Mouse (Mus musculus): ENCODE measurements around the gene Slx1b. TPM values are rescaled to one million over a fixed set of nuclear protein-coding genes. Genes with fewer than 3 reads are reported as not detected.
A peak's percentile ranks its signal among the peaks of the same experiment; 100 is the strongest.
"Not testable (repeated sequence)": the region's sequence is repeated elsewhere in the genome, so short reads cannot be mapped to it uniquely, and the experiment has no call there.

The Slx1b gene
- 9.5 and 12.3 TPM in 2 replicates for polyA plus RNA-seq (2015; fragmentation: Nextera tagmentation; extraction: Ambion mirVana)

GRCm38 (mm10) chr7:126695631-126696207 lies at the start of gene Slx1b:
Gene Slx1b (minus strand): TSS chr7:126695784.
- WGBS: under 1% methylated on average over 40 of the region's 40 CpGs
- ATAC-seq (ENCODE audit: low FRiP score, low TSS enrichment): peak; percentile 97
- H3K4me3 ChIP-seq (ENCODE audit: low read length): peak within 1 kb of the TSS; percentile 87
- peak within 1 kb of the TSS; percentile 87 for H3K9ac ChIP-seq (replicated peaks; ENCODE audit: low read length)
- no peaks in the 10 kb centered on the region for H3K9me3 ChIP-seq (ENCODE audit: low read length)
- peaks cover 18% of the 10 kb centered on the region for H3K4me1 ChIP-seq (ENCODE audit: insufficient read depth, low read length)
- peak within 1 kb of the TSS; percentile 91 for H3K4me2 ChIP-seq (replicated peaks; ENCODE audit: low read depth, low read length)
- peak within 1 kb of the TSS; percentile 97 for H3K27ac ChIP-seq (ENCODE audit: low read length)
- H3K27me3 ChIP-seq (ENCODE audit: insufficient read depth, low read length): no peaks in the 10 kb centered on the region
- peaks cover 13% of the 10 kb centered on the region; the same call in 1 of the 2 replicates for H3K36me3 ChIP-seq (ENCODE audit: insufficient read depth, low read length)

GRCm38 (mm10) chr7:126741964-126742482 lies 46.4 kb upstream of the Slx1b start:
- WGBS: 89% methylated on average over 13 of the region's 13 CpGs
- ATAC-seq (ENCODE audit: low FRiP score, low TSS enrichment): no peak
- H3K36me3 ChIP-seq (ENCODE audit: insufficient read depth, low read length): no peaks in the 10 kb centered on the region

GRCm38 (mm10) chr7:126741452-126741851 lies 45.9 kb upstream of the Slx1b start:
- Histone ChIP-seq H3K9ac (replicated peaks; ENCODE audit: low read length) (no peak overlapping the region), H3K27me3 (ENCODE audit: insufficient read depth, low read length) (no peaks in the 10 kb centered on the region), H3K27ac (ENCODE audit: low read length) (no peak overlapping the region), H3K9me3 (ENCODE audit: low read length) (no peaks in the 10 kb centered on the region), H3K36me3 (ENCODE audit: insufficient read depth, low read length) (no peaks in the 10 kb centered on the region), H3K4me3 (ENCODE audit: low read length) (no peak overlapping the region), H3K4me2 (replicated peaks; ENCODE audit: low read depth, low read length) (no peak overlapping the region), H3K4me1 (ENCODE audit: insufficient read depth, low read length) (no peaks in the 10 kb centered on the region)
- 91% methylated on average over 5 of the region's 5 CpGs for WGBS
- ATAC-seq (ENCODE audit: low FRiP score, low TSS enrichment): no peak

More at GRCm38 (mm10) chr7:126741964-126742482, 46.4 kb upstream of the Slx1b start:
- no peak overlapping the region for H3K9ac ChIP-seq (replicated peaks; ENCODE audit: low read length)
- no peaks in the 10 kb centered on the region for H3K27me3 ChIP-seq (ENCODE audit: insufficient read depth, low read length)
- no peak overlapping the region for H3K4me2 ChIP-seq (replicated peaks; ENCODE audit: low read depth, low read length)
- no peak overlapping the region for H3K4me3 ChIP-seq (ENCODE audit: low read length)
- H3K27ac ChIP-seq (ENCODE audit: low read length): no peak overlapping the region
- H3K4me1 ChIP-seq (ENCODE audit: insufficient read depth, low read length): no peaks in the 10 kb centered on the region
- no peaks in the 10 kb centered on the region for H3K9me3 ChIP-seq (ENCODE audit: low read length)

GRCm38 (mm10) chr7:126740977-126741376 lies 45.4 kb upstream of the Slx1b start:
- Histone ChIP-seq H3K9ac (replicated peaks; ENCODE audit: low read length) (no peak overlapping the region), H3K27me3 (ENCODE audit: insufficient read depth, low read length) (no peaks in the 10 kb centered on the region), H3K4me1 (ENCODE audit: insufficient read depth, low read length) (no peaks in the 10 kb centered on the region), H3K9me3 (ENCODE audit: low read length) (no peaks in the 10 kb centered on the region), H3K36me3 (ENCODE audit: insufficient read depth, low read length) (no peaks in the 10 kb centered on the region), H3K4me2 (replicated peaks; ENCODE audit: low read depth, low read length) (no peak overlapping the region), H3K27ac (ENCODE audit: low read length) (no peak overlapping the region), H3K4me3 (ENCODE audit: low read length) (no peak overlapping the region)
- 61% methylated on average over 5 of the region's 5 CpGs for WGBS
- no peak for ATAC-seq (ENCODE audit: low FRiP score, low TSS enrichment)

- H3K9me3 ChIP-seq (ENCODE audit: low read length): no peaks in the 10 kb centered on the region
- H3K27ac ChIP-seq (ENCODE audit: low read length): no peak overlapping the region
- H3K4me3 ChIP-seq (ENCODE audit: low read length): no peak overlapping the region
- no peak overlapping the region for H3K4me2 ChIP-seq (replicated peaks; ENCODE audit: low read depth, low read length)
- H3K27me3 ChIP-seq (ENCODE audit: insufficient read depth, low read length): no peaks in the 10 kb centered on the region
- H3K4me1 ChIP-seq (ENCODE audit: insufficient read depth, low read length): no peaks in the 10 kb centered on the region
- no peak for ATAC-seq (ENCODE audit: low FRiP score, low TSS enrichment)
- WGBS: 82% methylated on average over 13 of the region's 13 CpGs
- H3K36me3 ChIP-seq (ENCODE audit: insufficient read depth, low read length): no peaks in the 10 kb centered on the region
- no peak overlapping the region for H3K9ac ChIP-seq (replicated peaks; ENCODE audit: low read length)
Measured at GRCm38 (mm10) chr7:126740132-126740735, 44.6 kb upstream of the Slx1b start.

GRCm38 (mm10) chr7:126739551-126739950 lies 44.0 kb upstream of the Slx1b start:
- ATAC-seq (ENCODE audit: low FRiP score, low TSS enrichment): no peak
- no peak overlapping the region for H3K27ac ChIP-seq (ENCODE audit: low read length)
- H3K4me3 ChIP-seq (ENCODE audit: low read length): no peak overlapping the region
- no peak overlapping the region for H3K4me2 ChIP-seq (replicated peaks; ENCODE audit: low read depth, low read length)
- H3K4me1 ChIP-seq (ENCODE audit: insufficient read depth, low read length): no peaks in the 10 kb centered on the region
- no peaks in the 10 kb centered on the region for H3K27me3 ChIP-seq (ENCODE audit: insufficient read depth, low read length)
- H3K9me3 ChIP-seq (ENCODE audit: low read length): no peaks in the 10 kb centered on the region
- H3K9ac ChIP-seq (replicated peaks; ENCODE audit: low read length): no peak overlapping the region
- WGBS: 81% methylated on average over 17 of the region's 17 CpGs
- H3K36me3 ChIP-seq (ENCODE audit: insufficient read depth, low read length): no peaks in the 10 kb centered on the region

- ATAC-seq (ENCODE audit: low FRiP score, low TSS enrichment): no peak
- no peaks in the 10 kb centered on the region for H3K9me3 ChIP-seq (ENCODE audit: low read length)
- WGBS: 75% methylated on average over 8 of the region's 8 CpGs
- H3K4me3 ChIP-seq (ENCODE audit: low read length): no peak overlapping the region
- no peaks in the 10 kb centered on the region for H3K27me3 ChIP-seq (ENCODE audit: insufficient read depth, low read length)
- H3K4me2 ChIP-seq (replicated peaks; ENCODE audit: low read depth, low read length): no peak overlapping the region
- no peak overlapping the region for H3K27ac ChIP-seq (ENCODE audit: low read length)
- H3K9ac ChIP-seq (replicated peaks; ENCODE audit: low read length): no peak overlapping the region
- H3K4me1 ChIP-seq (ENCODE audit: insufficient read depth, low read length): no peaks in the 10 kb centered on the region
- H3K36me3 ChIP-seq (ENCODE audit: insufficient read depth, low read length): no peaks in the 10 kb centered on the region
Measured at GRCm38 (mm10) chr7:126736122-126736521, 40.5 kb upstream of the Slx1b start.

GRCm38 (mm10) chr7:126730256-126730789 lies 34.7 kb upstream of the Slx1b start:
- H3K9me3 ChIP-seq (ENCODE audit: low read length); ATAC-seq (ENCODE audit: low FRiP score, low TSS enrichment); H3K36me3 ChIP-seq (ENCODE audit: insufficient read depth, low read length); H3K27me3 ChIP-seq (ENCODE audit: insufficient read depth, low read length); H3K4me2 ChIP-seq (replicated peaks; ENCODE audit: low read depth, low read length); H3K27ac ChIP-seq (ENCODE audit: low read length); H3K4me3 ChIP-seq (ENCODE audit: low read length); H3K4me1 ChIP-seq (ENCODE audit: insufficient read depth, low read length); H3K9ac ChIP-seq (replicated peaks; ENCODE audit: low read length): not testable (repeated sequence)
- WGBS: 78% methylated on average over 4 of the region's 4 CpGs

GRCm38 (mm10) chr7:126725667-126726066 lies 30.1 kb upstream of the Slx1b start:
- H3K9me3 ChIP-seq (ENCODE audit: low read length): no peaks in the 10 kb centered on the region; the same call in 1 of the 2 replicates
- H3K9ac ChIP-seq (replicated peaks; ENCODE audit: low read length): no peak overlapping the region
- H3K4me2 ChIP-seq (replicated peaks; ENCODE audit: low read depth, low read length): no peak overlapping the region
- no peaks in the 10 kb centered on the region for H3K27me3 ChIP-seq (ENCODE audit: insufficient read depth, low read length)
- 82% methylated on average over 5 of the region's 5 CpGs for WGBS
- H3K36me3 ChIP-seq (ENCODE audit: insufficient read depth, low read length): no peaks in the 10 kb centered on the region
- H3K4me1 ChIP-seq (ENCODE audit: insufficient read depth, low read length): no peaks in the 10 kb centered on the region
- H3K4me3 ChIP-seq (ENCODE audit: low read length): no peak overlapping the region
- no peak for ATAC-seq (ENCODE audit: low FRiP score, low TSS enrichment)
- no peak overlapping the region for H3K27ac ChIP-seq (ENCODE audit: low read length)

- H3K36me3 ChIP-seq (ENCODE audit: insufficient read depth, low read length): no peaks in the 10 kb centered on the region
- H3K27me3 ChIP-seq (ENCODE audit: insufficient read depth, low read length): no peaks in the 10 kb centered on the region
- no peak overlapping the region for H3K9ac ChIP-seq (replicated peaks; ENCODE audit: low read length)
- no peaks in the 10 kb centered on the region; the same call in 1 of the 2 replicates for H3K9me3 ChIP-seq (ENCODE audit: low read length)
- H3K27ac ChIP-seq (ENCODE audit: low read length): no peak overlapping the region
- H3K4me3 ChIP-seq (ENCODE audit: low read length): no peak overlapping the region
- H3K4me2 ChIP-seq (replicated peaks; ENCODE audit: low read depth, low read length): no peak overlapping the region
- WGBS: 74% methylated on average over 3 of the region's 3 CpGs
- no peak for ATAC-seq (ENCODE audit: low FRiP score, low TSS enrichment)
- no peaks in the 10 kb centered on the region for H3K4me1 ChIP-seq (ENCODE audit: insufficient read depth, low read length)
Measured at GRCm38 (mm10) chr7:126725077-126725476, 29.5 kb upstream of the Slx1b start.

All from kidney, embryonic 16.5 days (tissue).